Comparison of ENCODE assay signal across 25 mouse cellular contexts in the genomic region with DNA sequence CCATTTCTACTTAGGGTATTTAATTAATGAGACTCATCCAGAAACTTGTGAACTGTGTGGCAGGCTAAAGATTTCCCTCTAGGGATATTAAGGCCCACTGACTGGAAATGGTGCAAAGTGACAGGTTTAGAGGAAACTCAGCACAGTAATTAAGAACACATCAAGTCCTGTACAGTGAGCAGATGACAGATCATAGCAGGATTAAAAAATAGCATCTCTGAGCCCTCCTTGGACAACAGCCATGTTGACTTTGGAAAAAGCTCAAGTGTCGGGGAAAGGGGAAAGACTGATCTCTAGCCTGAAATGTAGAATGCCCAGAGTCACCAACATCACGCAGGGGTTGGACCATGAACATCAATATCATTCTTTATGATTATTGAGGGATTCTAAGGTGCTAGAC. TPM values are rescaled to one million over a fixed set of nuclear protein-coding genes. Genes with fewer than 3 reads are reported as not detected.
DNase-seq lines count a peak whose midpoint lies in the region; ATAC-seq and TF ChIP-seq lines count a peak whose summit lies in the region.
"Had no signal": no experiment of that assay in that cellular context is flagged by ENCODE, and none has a peak within 500 bp of the region (broad histone marks: within the 10 kb centered on the region; RNA-seq: fewer than 3 reads in every experiment).

No protein-coding gene starts in this region.

- no peak for TF ChIP-seq CTCF in midbrain, postnatal 0 days (IDR thresholded peaks at IDR 0.05)

- H3K4me1 ChIP-seq in midbrain, postnatal 0 days (ENCODE audit: insufficient read depth, low read length) = no peaks in the 10 kb centered on the region
- H3K4me1 ChIP-seq in midbrain, embryonic 11.5 days (ENCODE audit: control insufficient read depth, insufficient read depth, low read length) = no peaks in the 10 kb centered on the region
- H3K4me1 ChIP-seq: heart, embryonic 13.5 days; limb, embryonic 13.5 days; liver, embryonic 13.5 days; midbrain, embryonic 12.5 days had no signal

- no peak overlapping the region for H3K4me2 ChIP-seq in midbrain, postnatal 0 days (ENCODE audit: low read depth, low read length, poor library complexity, severe bottlenecking)
- H3K4me2 ChIP-seq in midbrain, embryonic 11.5 days = no peak overlapping the region
- H3K4me2 ChIP-seq: heart, embryonic 13.5 days; limb, embryonic 13.5 days; liver, embryonic 13.5 days; midbrain, embryonic 12.5 days had no signal

- no peaks in the 10 kb centered on the region for H3K9me3 ChIP-seq in midbrain, postnatal 0 days (ENCODE audit: low read length)
- H3K9me3 ChIP-seq in midbrain, embryonic 11.5 days (ENCODE audit: control insufficient read depth, low read length) = no peaks in the 10 kb centered on the region; the same call in 1 of the 2 replicates
- H3K9me3 ChIP-seq: midbrain, embryonic 12.5 days had no signal

- WGBS in midbrain, postnatal 0 days = 79% methylated on average over 2 of the region's 2 CpGs
- WGBS in midbrain, embryonic 11.5 days = 88% methylated on average over 2 of the region's 2 CpGs

- no peaks in the 10 kb centered on the region for H3K36me3 ChIP-seq in midbrain, postnatal 0 days (ENCODE audit: insufficient read depth, low read length)
- no peaks in the 10 kb centered on the region for H3K36me3 ChIP-seq in midbrain, embryonic 11.5 days (ENCODE audit: control insufficient read depth, insufficient read depth, low read length)
- H3K36me3 ChIP-seq: forebrain, embryonic 10.5 days; G1E; heart, embryonic 13.5 days; limb, embryonic 13.5 days; liver, embryonic 13.5 days; midbrain, embryonic 12.5 days had no signal

- DNase-seq in adrenal gland, postnatal 36 days = peak; percentile 17 to 28
- no peak for DNase-seq in adrenal gland, postnatal 25 days
- DNase-seq in kidney, postnatal 14 days = peak; percentile 13
- no peak for DNase-seq in kidney, adult 8-10 months
- DNase-seq in midbrain, postnatal 0 days (ENCODE audit: low spot score) = peak; percentile 77
- no peak for DNase-seq in midbrain, embryonic 11.5 days (ENCODE audit: low spot score, missing footprints)
- no peak for DNase-seq in ovary, adult 18-20 months (ENCODE audit: low spot score)
- DNase-seq: B cell, adult 2 months; cerebellum, adult 9-11 months; gastrocnemius, postnatal 10 days; kidney, adult 11 months; layer of hippocampus, postnatal 36 days; liver, embryonic 13.5 days; lung, adult 2 months; right cerebral cortex, postnatal 25 days; spleen, adult 18-20 months had no signal

- no peak overlapping the region for H3K4me3 ChIP-seq in midbrain, postnatal 0 days (ENCODE audit: low read depth, low read length)
- no peak overlapping the region for H3K4me3 ChIP-seq in midbrain, embryonic 11.5 days (ENCODE audit: low read depth, low read length)
- H3K4me3 ChIP-seq: forebrain, embryonic 10.5 days; heart, embryonic 13.5 days; limb, embryonic 13.5 days; liver, embryonic 13.5 days; midbrain, embryonic 12.5 days had no signal

- H3K27ac ChIP-seq in midbrain, postnatal 0 days (ENCODE audit: low read depth, low read length) = no peak overlapping the region
- H3K27ac ChIP-seq in midbrain, embryonic 11.5 days (ENCODE audit: low read depth, low read length) = no peak overlapping the region
- H3K27ac ChIP-seq: forebrain, embryonic 10.5 days; heart, embryonic 13.5 days; kidney, postnatal 0 days; limb, embryonic 13.5 days; liver, embryonic 13.5 days; midbrain, embryonic 12.5 days had no signal

- no peak overlapping the region for H3K9ac ChIP-seq in midbrain, postnatal 0 days (replicated peaks; ENCODE audit: low read length, poor library complexity, severe bottlenecking)
- no peak overlapping the region for H3K9ac ChIP-seq in midbrain, embryonic 11.5 days (ENCODE audit: low read length)
- H3K9ac ChIP-seq: heart, embryonic 13.5 days; limb, embryonic 13.5 days; liver, embryonic 13.5 days; midbrain, embryonic 12.5 days had no signal

- ATAC-seq in midbrain, postnatal 0 days (ENCODE audit: low FRiP score) = no peak
- no peak for ATAC-seq in midbrain, embryonic 11.5 days (ENCODE audit: low FRiP score)
- ATAC-seq: activated CD4-positive, CD25-positive, alpha-beta regulatory T cell, adult 4 months; forebrain, embryonic 16.5 days had no signal

- H3K27me3 ChIP-seq in midbrain, postnatal 0 days (ENCODE audit: insufficient read depth, low read length) = no peaks in the 10 kb centered on the region
- H3K27me3 ChIP-seq in midbrain, embryonic 11.5 days (ENCODE audit: control insufficient read depth, insufficient read depth, low read length) = no peaks in the 10 kb centered on the region
- H3K27me3 ChIP-seq: CH12.LX; heart, embryonic 13.5 days; limb, embryonic 13.5 days; liver, embryonic 13.5 days; midbrain, embryonic 12.5 days had no signal

RNA-seq across cellular contexts. Expression of a gene that starts 23.8 kb away (rescaled TPM):
- total RNA-seq in adrenal gland, postnatal 36 days (2021) = 1 to 10 TPM in 1 of 2 experiments, under 1 TPM in 1; 0.46 to 1.3 TPM
- total RNA-seq in adrenal gland, postnatal 25 days (2021) = 0.57 and 0.76 TPM in 2 replicates
- 1.5 and 1.9 TPM in 2 replicates for total RNA-seq in midbrain, postnatal 0 days (2014; rRNA removed)
- polyA plus RNA-seq in midbrain, postnatal 0 days (2015; fragmentation: Nextera tagmentation; extraction: Ambion mirVana) = 1.3 and 1.4 TPM in 2 replicates
- 0.15 and 0.18 TPM in 2 replicates for polyA plus RNA-seq in midbrain, embryonic 11.5 days (2014; fragmentation: Nextera tagmentation; extraction: Ambion mirVana)
- polyA plus RNA-seq: activated CD4-positive, CD25-positive, alpha-beta regulatory T cell, adult 4 months; G1E had no signal

Comparison
In these comparisons a context has a peak if more than half of its experiments do, and no peak if none do; other contexts are left out.
1. DNase-seq: peak in adrenal gland, postnatal 36 days (2 of 2), kidney, postnatal 14 days (single experiment) and midbrain, postnatal 0 days (single experiment); none in adrenal gland, postnatal 25 days (single experiment), kidney, adult 8-10 months (0 of 2), midbrain, embryonic 11.5 days (single experiment) and ovary, adult 18-20 months (single experiment).